Mouse (Mus musculus): ENCODE measurements around the gene Unc13d. TPM values are rescaled to one million over a fixed set of nuclear protein-coding genes. Genes with fewer than 3 reads are reported as not detected.

Unc13d gene
- polyA plus RNA-seq, 1 experiment from 2014 or later = 6.9 TPM

GRCm38 (mm10) chr11:116064187-116064867 is 13.4 kb downstream of the Unc13d start:
- H3K4me3 ChIP-seq (ENCODE audit: low read depth, low read length) = no peak overlapping the region
- no peak overlapping the region for H3K9ac ChIP-seq (replicated peaks)
- H3K27ac ChIP-seq (ENCODE audit: low read depth) = no peak overlapping the region
- no peaks in the 10 kb centered on the region for H3K27me3 ChIP-seq (ENCODE audit: insufficient read depth, low read length)
- H3K9me3 ChIP-seq (ENCODE audit: low read length) = no peaks in the 10 kb centered on the region
- peaks cover 28% of the 10 kb centered on the region for H3K36me3 ChIP-seq (replicated peaks; ENCODE audit: insufficient read depth, low read length)
- H3K4me1 ChIP-seq (ENCODE audit: insufficient read depth) = no peaks in the 10 kb centered on the region
- DNase-seq (no peak), ATAC-seq (no peak)
- 79% methylated on average over 23 of the region's 23 CpGs for WGBS (ENCODE audit: insufficient replicate concordance)
- H3K4me2 ChIP-seq (ENCODE audit: low read depth, low read length) = no peak overlapping the region
- TF ChIP-seq EP300 (IDR thresholded peaks at IDR 0.05; ENCODE audit: low read depth) (no peak), CTCF (IDR thresholded peaks at IDR 0.05; ENCODE audit: low read depth) (no peak)

GRCm38 (mm10) chr11:116063562-116063961 is 14.2 kb downstream of the Unc13d start:
- WGBS (ENCODE audit: insufficient replicate concordance) = 81% methylated on average over 13 of the region's 13 CpGs
- no peaks in the 10 kb centered on the region for H3K27me3 ChIP-seq (ENCODE audit: insufficient read depth, low read length)
- H3K4me2 ChIP-seq (ENCODE audit: low read depth, low read length) = no peak overlapping the region
- H3K4me1 ChIP-seq (ENCODE audit: insufficient read depth) = no peaks in the 10 kb centered on the region
- no peak overlapping the region for H3K27ac ChIP-seq (ENCODE audit: low read depth)
- H3K9me3 ChIP-seq (ENCODE audit: low read length) = no peaks in the 10 kb centered on the region
- DNase-seq = no peak
- no peak overlapping the region for H3K4me3 ChIP-seq (ENCODE audit: low read depth, low read length)
- TF ChIP-seq CTCF (IDR thresholded peaks at IDR 0.05; ENCODE audit: low read depth) = no peak
- TF ChIP-seq EP300 (IDR thresholded peaks at IDR 0.05; ENCODE audit: low read depth) = no peak
- H3K9ac ChIP-seq (replicated peaks) = no peak overlapping the region
- H3K36me3 ChIP-seq (replicated peaks; ENCODE audit: insufficient read depth, low read length) = peaks cover 35% of the 10 kb centered on the region
- ATAC-seq = no peak

- no peak for DNase-seq
- H3K4me1 ChIP-seq (ENCODE audit: insufficient read depth) = peaks cover 7% of the 10 kb centered on the region
- H3K36me3 ChIP-seq (replicated peaks; ENCODE audit: insufficient read depth, low read length) = peaks cover 45% of the 10 kb centered on the region
- TF ChIP-seq EP300 (IDR thresholded peaks at IDR 0.05; ENCODE audit: low read depth) (no peak), CTCF (IDR thresholded peaks at IDR 0.05; ENCODE audit: low read depth) (no peak)
- no peaks in the 10 kb centered on the region for H3K9me3 ChIP-seq (ENCODE audit: low read length)
- WGBS (ENCODE audit: insufficient replicate concordance) = 74% methylated on average over 8 of the region's 8 CpGs
- no peak overlapping the region for H3K9ac ChIP-seq (replicated peaks)
- no peak for ATAC-seq
- no peak overlapping the region for H3K4me3 ChIP-seq (ENCODE audit: low read depth, low read length)
- no peak overlapping the region for H3K27ac ChIP-seq (ENCODE audit: low read depth)
- no peak overlapping the region for H3K4me2 ChIP-seq (ENCODE audit: low read depth, low read length)
- H3K27me3 ChIP-seq (ENCODE audit: insufficient read depth, low read length) = no peaks in the 10 kb centered on the region
These were observed 15.2 kb downstream of the Unc13d start for GRCm38 (mm10) chr11:116062521-116062920.

GRCm38 (mm10) chr11:116061641-116062415 is 15.9 kb downstream of the Unc13d start:
- H3K9ac ChIP-seq (replicated peaks) = no peak overlapping the region
- DNase-seq = no peak
- no peak overlapping the region for H3K4me3 ChIP-seq (ENCODE audit: low read depth, low read length)
- ATAC-seq = no peak
- peaks cover 47% of the 10 kb centered on the region for H3K36me3 ChIP-seq (replicated peaks; ENCODE audit: insufficient read depth, low read length)
- peaks cover 14% of the 10 kb centered on the region for H3K4me1 ChIP-seq (ENCODE audit: insufficient read depth)
- no peaks in the 10 kb centered on the region for H3K27me3 ChIP-seq (ENCODE audit: insufficient read depth, low read length)
- no peaks in the 10 kb centered on the region for H3K9me3 ChIP-seq (ENCODE audit: low read length)
- H3K4me2 ChIP-seq (ENCODE audit: low read depth, low read length) = no peak overlapping the region
- no peak overlapping the region for H3K27ac ChIP-seq (ENCODE audit: low read depth)
- 83% methylated on average over 13 of the region's 13 CpGs for WGBS (ENCODE audit: insufficient replicate concordance)
- TF ChIP-seq CTCF (IDR thresholded peaks at IDR 0.05; ENCODE audit: low read depth) = no peak
- no peak for TF ChIP-seq EP300 (IDR thresholded peaks at IDR 0.05; ENCODE audit: low read depth)

- ATAC-seq (no peak), DNase-seq (peak; percentile 11)
- Histone ChIP-seq H3K9ac (replicated peaks) (no peak overlapping the region), H3K4me1 (ENCODE audit: insufficient read depth) (peaks cover 19% of the 10 kb centered on the region), H3K36me3 (replicated peaks; ENCODE audit: insufficient read depth, low read length) (peaks cover 55% of the 10 kb centered on the region), H3K27me3 (ENCODE audit: insufficient read depth, low read length) (no peaks in the 10 kb centered on the region), H3K27ac (ENCODE audit: low read depth) (no peak overlapping the region), H3K4me2 (ENCODE audit: low read depth, low read length) (no peak overlapping the region), H3K4me3 (ENCODE audit: low read depth, low read length) (no peak overlapping the region), H3K9me3 (ENCODE audit: low read length) (no peaks in the 10 kb centered on the region)
- 85% methylated on average over 9 of the region's 9 CpGs for WGBS (ENCODE audit: insufficient replicate concordance)
- no peak for TF ChIP-seq EP300 (IDR thresholded peaks at IDR 0.05; ENCODE audit: low read depth)
- TF ChIP-seq CTCF (IDR thresholded peaks at IDR 0.05; ENCODE audit: low read depth) = no peak
These were observed 17.2 kb downstream of the Unc13d start for GRCm38 (mm10) chr11:116060596-116060995.

GRCm38 (mm10) chr11:116059691-116060025 is 18.1 kb downstream of the Unc13d start:
- DNase-seq = peak; percentile 11
- Histone ChIP-seq H3K4me2 (ENCODE audit: low read depth, low read length) (no peak overlapping the region), H3K4me1 (ENCODE audit: insufficient read depth) (peaks cover 19% of the 10 kb centered on the region), H3K4me3 (ENCODE audit: low read depth, low read length) (no peak overlapping the region), H3K27ac (ENCODE audit: low read depth) (no peak overlapping the region), H3K36me3 (replicated peaks; ENCODE audit: insufficient read depth, low read length) (peaks cover 64% of the 10 kb centered on the region), H3K9ac (replicated peaks) (no peak overlapping the region), H3K27me3 (ENCODE audit: insufficient read depth, low read length) (no peaks in the 10 kb centered on the region), H3K9me3 (ENCODE audit: low read length) (no peaks in the 10 kb centered on the region)
- ATAC-seq = no peak
- TF ChIP-seq EP300 (IDR thresholded peaks at IDR 0.05; ENCODE audit: low read depth) (no peak), CTCF (IDR thresholded peaks at IDR 0.05; ENCODE audit: low read depth) (no peak)
- WGBS (ENCODE audit: insufficient replicate concordance) = 92% methylated on average over 11 of the region's 11 CpGs

All from liver, postnatal 0 days (tissue).